Mouse (Mus musculus) thymus, adult 2 months (tissue): Measurements from ENCODE around the gene Celf5.

Source experiments
- CTCF ChIP-seq: fragments of 200-500 bp; IDR thresholded peaks from 2 replicates; pipeline ENCODE4 v1.5.1; 2012; ENCODE audit warnings: mild to moderate bottlenecking, control low read depth, low read length, moderate library complexity, borderline replicate concordance; ENCODE audit not compliant: control insufficient read depth, poor library complexity, insufficient read depth; ENCODE audit errors: extremely low read depth
- POLR2A ChIP-seq: fragments of 200-500 bp; IDR thresholded peaks from 2 replicates; pipeline ENCODE4 v1.6.1; 2012; ENCODE audit warnings: mild to moderate bottlenecking, low read length, control low read depth, moderate library complexity; ENCODE audit not compliant: control insufficient read depth, poor library complexity, insufficient read depth; ENCODE audit errors: extremely low read depth

GRCm38 (mm10) chr10:81460951-81461350 is 21.6 kb downstream of the Celf5 start:
- TF ChIP-seq CTCF (no peak), POLR2A (no peak)
